Mouse (Mus musculus) gastrocnemius, postnatal 36 days (tissue): ENCODE measurements at regions not wholly inside any gene's neighbourhood (a gene's known extent, or its start where the extent isn't known, plus 50 kb on each side); places are given as distances from the start of the nearest gene placed in this dataset.

Experiments used
- DNase-seq, 2 experiments: peaks; one replicate each; pipeline ENCODE4 v3.0.0; 2022
- intact Hi-C: fragments of 180-260 bp; cut with DNase I; formaldehyde crosslinking; loops from one replicate; pipeline ENCODE4 v1.15.1; 2025

- intact Hi-C loops: no loop called here
These were observed 127.1 kb upstream of the Sash1 start for GRCm38 (mm10) chr10:9012829-9013548.

GRCm38 (mm10) chr10:9011906-9012305 is 126.0 kb upstream of the Sash1 start:
- DNase-seq: no peak
- intact Hi-C loops: no loop called here

More at GRCm38 (mm10) chr10:9012829-9013548, 127.1 kb upstream of the Sash1 start:
- peak; percentile 34 to 56 for DNase-seq

GRCm38 (mm10) chr10:9010191-9010590 is 124.3 kb upstream of the Sash1 start:
- no peak for DNase-seq
- intact Hi-C loops: no loop called here

GRCm38 (mm10) chr10:9005140-9005909 is 119.5 kb upstream of the Sash1 start:
- intact Hi-C loops: no loop called here
- no peak for DNase-seq

GRCm38 (mm10) chr10:9002261-9002660 is 116.4 kb upstream of the Sash1 start:
- no peak for DNase-seq
- intact Hi-C loops: no loop called here

GRCm38 (mm10) chr10:8998758-8999398 is 113.0 kb upstream of the Sash1 start:
- intact Hi-C loops: no loop called here
- no peak for DNase-seq

- no peak for DNase-seq
- intact Hi-C loops: no loop called here
These were observed 112.5 kb upstream of the Sash1 start for GRCm38 (mm10) chr10:8998356-8998755.

GRCm38 (mm10) chr10:8995097-8995496 is 109.2 kb upstream of the Sash1 start:
- no peak for DNase-seq
- intact Hi-C loops: no loop called here

GRCm38 (mm10) chr10:8986339-8986738 is 100.5 kb upstream of the Sash1 start:
- intact Hi-C loops: no loop called here
- no peak for DNase-seq

GRCm38 (mm10) chr10:8983347-8983746 is 97.5 kb upstream of the Sash1 start:
- intact Hi-C loops: no loop called here
- no peak for DNase-seq

GRCm38 (mm10) chr10:8980568-8980967 is 94.7 kb upstream of the Sash1 start:
- no peak for DNase-seq

GRCm38 (mm10) chr10:8978595-8978994 is 92.7 kb upstream of the Sash1 start:
- intact Hi-C loops: loop anchor here (5.0 kb wide), 1 partner anchor 236 kb away; no protein-coding TSS in a partner anchor
- DNase-seq: no peak

More at GRCm38 (mm10) chr10:8980568-8980967, 94.7 kb upstream of the Sash1 start:
- intact Hi-C loops: no loop called here

- DNase-seq: no peak
- intact Hi-C loops: loop anchor here (5.0 kb wide), 1 partner anchor 177 kb away; no protein-coding TSS in a partner anchor
These were observed 88.1 kb upstream of the Sash1 start for GRCm38 (mm10) chr10:8973934-8974333.

- no peak for DNase-seq
- intact Hi-C loops: loop anchor here (5.0 kb wide), 1 partner anchor 176 kb away; no protein-coding TSS in a partner anchor
These were observed 87.1 kb upstream of the Sash1 start for GRCm38 (mm10) chr10:8972789-8973551.

- intact Hi-C loops: loop anchor here (5.0 kb wide), 1 partner anchor 174 kb away; no protein-coding TSS in a partner anchor
- DNase-seq: no peak
These were observed 84.9 kb upstream of the Sash1 start for GRCm38 (mm10) chr10:8970807-8971206.

- DNase-seq: no peak
- intact Hi-C loops: no loop called here
These were observed 83.7 kb upstream of the Sash1 start for GRCm38 (mm10) chr10:8969586-8969985.

- intact Hi-C loops: no loop called here
- DNase-seq: no peak
These were observed 83.1 kb upstream of the Sash1 start for GRCm38 (mm10) chr10:8969016-8969415.

- intact Hi-C loops: no loop called here
- DNase-seq: peak; percentile 28 to 40
These were observed 82.5 kb upstream of the Sash1 start for GRCm38 (mm10) chr10:8968276-8968923.

- intact Hi-C loops: no loop called here
- DNase-seq: no peak
These were observed 77.1 kb upstream of the Sash1 start for GRCm38 (mm10) chr10:8962921-8963320.
